Mouse (Mus musculus) bone marrow macrophage, adult 2 months (primary cell): ENCODE measurements around the gene Crat.

Experiments used
- CTCF ChIP-seq: IDR thresholded peaks from 2 replicates; pipeline ENCODE4 v1.5.1; 2012; ENCODE audit warnings: low read depth, mild to moderate bottlenecking, low read length, moderate library complexity
- POLR2A ChIP-seq: IDR thresholded peaks from 2 replicates; pipeline ENCODE4 v1.6.1; 2012; ENCODE audit warnings: mild to moderate bottlenecking, low read depth, low read length, borderline replicate concordance

DNA sequence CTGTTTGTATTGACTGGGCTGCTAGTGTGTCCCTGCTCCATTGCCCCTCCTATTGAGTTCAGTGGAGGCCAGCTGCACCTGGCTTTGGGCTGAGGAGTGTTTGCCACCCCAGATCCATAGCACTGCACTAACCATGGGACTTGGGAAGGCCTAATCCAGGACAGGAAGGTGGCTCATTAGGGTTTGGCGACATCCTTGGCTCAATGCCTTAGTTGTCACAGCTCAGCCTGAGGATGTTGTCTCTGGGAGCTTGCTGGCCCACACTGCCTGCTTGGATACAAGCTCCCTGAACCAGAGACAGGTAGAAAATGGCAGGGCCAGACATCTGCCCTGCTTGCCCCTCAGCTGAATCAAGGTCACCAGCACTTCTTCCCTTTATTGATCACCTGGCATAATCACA, 14.0 kb downstream of the Crat start:
- TF ChIP-seq CTCF (no peak), POLR2A (no peak)
